ENCODE assay signal across 27 mouse cellular contexts in the genomic region with DNA sequence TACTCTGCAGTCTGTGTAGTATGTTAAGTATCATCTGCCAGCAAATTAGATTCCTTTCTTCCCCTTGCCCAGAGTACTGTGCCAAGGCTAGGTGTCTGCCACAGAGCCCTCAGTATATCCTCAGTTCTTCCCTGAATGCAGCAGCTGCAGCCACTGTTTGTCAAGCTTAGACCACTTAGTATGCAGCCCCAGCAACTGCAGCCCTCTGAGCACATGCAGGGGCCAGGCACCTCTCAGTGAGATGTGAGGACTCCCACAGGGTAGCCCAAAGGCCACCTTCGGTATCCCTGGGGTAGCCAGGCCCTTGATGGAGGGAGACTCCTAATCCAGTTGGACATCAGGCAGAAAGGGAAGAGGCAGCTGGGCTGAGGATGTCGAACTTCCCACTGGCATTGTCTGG. TPM values are rescaled to one million over a fixed set of nuclear protein-coding genes. Genes with fewer than 3 reads are reported as not detected.
DNase-seq lines count a peak whose midpoint lies in the region; ATAC-seq and TF ChIP-seq lines count a peak whose summit lies in the region.
"Had no signal": no experiment of that assay in that cellular context is flagged by ENCODE, and none has a peak within 500 bp of the region (broad histone marks: within the 10 kb centered on the region; RNA-seq: fewer than 3 reads in every experiment).

No protein-coding gene starts in this region.

- no peak overlapping the region for H3K4me3 ChIP-seq in hindbrain, embryonic 13.5 days
- H3K4me3 ChIP-seq in hindbrain, embryonic 14.5 days (replicated peaks; ENCODE audit: low read length): no peak overlapping the region
- H3K4me3 ChIP-seq in midbrain, embryonic 12.5 days: no peak overlapping the region
- H3K4me3 ChIP-seq in midbrain, postnatal 0 days (ENCODE audit: low read depth, low read length): no peak overlapping the region
- H3K4me3 ChIP-seq: heart, embryonic 13.5 days; liver, embryonic 12.5 days; megakaryocyte, embryonic 14.5 days had no signal

- no peaks in the 10 kb centered on the region for H3K9me3 ChIP-seq in hindbrain, embryonic 13.5 days
- no peaks in the 10 kb centered on the region for H3K9me3 ChIP-seq in hindbrain, embryonic 14.5 days (ENCODE audit: control insufficient read depth, low read length)
- no peaks in the 10 kb centered on the region for H3K9me3 ChIP-seq in midbrain, embryonic 12.5 days
- no peaks in the 10 kb centered on the region for H3K9me3 ChIP-seq in midbrain, postnatal 0 days (ENCODE audit: low read length)
- H3K9me3 ChIP-seq: heart, embryonic 13.5 days; liver, embryonic 12.5 days had no signal

- H3K4me1 ChIP-seq in hindbrain, embryonic 13.5 days (replicated peaks): peaks cover 45% of the 10 kb centered on the region
- peaks cover 28% of the 10 kb centered on the region for H3K4me1 ChIP-seq in hindbrain, embryonic 14.5 days (replicated peaks; ENCODE audit: control insufficient read depth, insufficient read depth, low read length)
- peaks cover 20% of the 10 kb centered on the region for H3K4me1 ChIP-seq in midbrain, embryonic 12.5 days
- peaks cover 11% of the 10 kb centered on the region; the same call in 1 of the 2 replicates for H3K4me1 ChIP-seq in midbrain, postnatal 0 days (ENCODE audit: insufficient read depth, low read length)
- H3K4me1 ChIP-seq: heart, embryonic 13.5 days; liver, embryonic 12.5 days had no signal

- H3K27ac ChIP-seq in hindbrain, embryonic 13.5 days: peak overlapping the region; percentile 55; the same call in 1 of the 2 replicates
- H3K27ac ChIP-seq in hindbrain, embryonic 14.5 days: no peak overlapping the region
- H3K27ac ChIP-seq in midbrain, embryonic 12.5 days (replicated peaks): peak overlapping the region; percentile 61
- no peak overlapping the region for H3K27ac ChIP-seq in midbrain, postnatal 0 days (ENCODE audit: low read depth, low read length)
- H3K27ac ChIP-seq: heart, embryonic 13.5 days; kidney, postnatal 0 days; liver, embryonic 12.5 days had no signal

- no peak for DNase-seq in hindbrain, embryonic 14.5 days (ENCODE audit: low spot score)
- peak; percentile 55 for DNase-seq in brain, embryonic 14.5 days (ENCODE audit: low read depth)
- DNase-seq in midbrain, postnatal 0 days (ENCODE audit: low spot score): no peak
- no peak for DNase-seq in thymus, postnatal 25 days
- DNase-seq: adrenal gland, adult 2 months; adrenal gland, postnatal 36 days; B cell, adult 2 months; cerebellum, adult 8-10 months; cerebellum, postnatal 36 days; gastrocnemius, postnatal 10 days; heart, postnatal 10 days; kidney, adult 8-10 months; kidney, postnatal 4 days; left cerebral cortex, postnatal 4 days; liver, postnatal 0 days; lung, postnatal 4 days; retina, postnatal 1 day; right cerebral cortex, postnatal 14 days had no signal

- H3K4me2 ChIP-seq in hindbrain, embryonic 13.5 days: no peak overlapping the region
- no peak overlapping the region for H3K4me2 ChIP-seq in hindbrain, embryonic 14.5 days (replicated peaks)
- no peak overlapping the region for H3K4me2 ChIP-seq in midbrain, embryonic 12.5 days (replicated peaks)
- H3K4me2 ChIP-seq in midbrain, postnatal 0 days (ENCODE audit: low read depth, low read length, poor library complexity, severe bottlenecking): no peak overlapping the region
- H3K4me2 ChIP-seq: heart, embryonic 13.5 days; liver, embryonic 12.5 days had no signal

- 8% methylated on average over 2 of the region's 2 CpGs for WGBS in hindbrain, embryonic 13.5 days
- 4% methylated on average over 2 of the region's 2 CpGs for WGBS in hindbrain, embryonic 14.5 days
- WGBS in midbrain, embryonic 12.5 days: 0% methylated on average over 2 of the region's 2 CpGs
- 6% methylated on average over 2 of the region's 2 CpGs for WGBS in midbrain, postnatal 0 days

- H3K27me3 ChIP-seq in hindbrain, embryonic 13.5 days: peaks cover 40% of the 10 kb centered on the region
- peaks cover 9% of the 10 kb centered on the region for H3K27me3 ChIP-seq in hindbrain, embryonic 14.5 days (ENCODE audit: control insufficient read depth, insufficient read depth, low read length)
- H3K27me3 ChIP-seq in midbrain, embryonic 12.5 days: peaks cover 51% of the 10 kb centered on the region
- peaks cover 6% of the 10 kb centered on the region; the same call in 1 of the 2 replicates for H3K27me3 ChIP-seq in midbrain, postnatal 0 days (ENCODE audit: insufficient read depth, low read length)

- peaks cover 38% of the 10 kb centered on the region for H3K36me3 ChIP-seq in hindbrain, embryonic 13.5 days
- H3K36me3 ChIP-seq in hindbrain, embryonic 14.5 days (replicated peaks; ENCODE audit: control insufficient read depth, insufficient read depth): peaks cover 35% of the 10 kb centered on the region
- H3K36me3 ChIP-seq in midbrain, embryonic 12.5 days: peaks cover 17% of the 10 kb centered on the region
- H3K36me3 ChIP-seq in midbrain, postnatal 0 days (ENCODE audit: insufficient read depth, low read length): peaks cover 11% of the 10 kb centered on the region; the same call in 1 of the 2 replicates
- H3K36me3 ChIP-seq: heart, embryonic 13.5 days; liver, embryonic 12.5 days had no signal

- no peak for TF ChIP-seq CTCF in brain, embryonic 14.5 days (IDR thresholded peaks at IDR 0.05; ENCODE audit: borderline replicate concordance, extremely low read depth, insufficient read depth, insufficient read length)
- no peak for TF ChIP-seq CTCF in midbrain, postnatal 0 days (IDR thresholded peaks at IDR 0.05)

- H3K9ac ChIP-seq in hindbrain, embryonic 13.5 days: no peak overlapping the region
- no peak overlapping the region for H3K9ac ChIP-seq in hindbrain, embryonic 14.5 days
- no peak overlapping the region for H3K9ac ChIP-seq in midbrain, embryonic 12.5 days (replicated peaks)
- no peak overlapping the region for H3K9ac ChIP-seq in midbrain, postnatal 0 days (replicated peaks; ENCODE audit: low read length, poor library complexity, severe bottlenecking)
- H3K9ac ChIP-seq: heart, embryonic 13.5 days; liver, embryonic 12.5 days; liver, postnatal 0 days had no signal

- no peak for TF ChIP-seq POLR2A in brain, embryonic 14.5 days (IDR thresholded peaks at IDR 0.05; ENCODE audit: borderline replicate concordance, extremely low read depth, insufficient read depth, insufficient read length, poor library complexity, severe bottlenecking)

- ATAC-seq in hindbrain, embryonic 13.5 days (ENCODE audit: low FRiP score): no peak
- ATAC-seq in hindbrain, embryonic 14.5 days (ENCODE audit: low FRiP score): no peak
- ATAC-seq in midbrain, embryonic 12.5 days (ENCODE audit: low FRiP score, low read depth): peak; percentile 66
- peak; percentile 42; the same call in 1 of the 2 replicates for ATAC-seq in midbrain, postnatal 0 days (ENCODE audit: low FRiP score)
- ATAC-seq: intestine, embryonic 16.5 days; liver, embryonic 12.5 days; liver, postnatal 0 days had no signal

RNA-seq across cellular contexts. Expression of a gene that starts 14.5 kb away (rescaled TPM):
- polyA plus RNA-seq in hindbrain, embryonic 13.5 days (2015; fragmentation: Nextera tagmentation; extraction: Ambion mirVana): 14.8 and 15.4 TPM in 2 replicates
- 16.6 and 16.9 TPM in 2 replicates for polyA plus RNA-seq in hindbrain, embryonic 14.5 days (2014; fragmentation: Nextera tagmentation; extraction: Ambion mirVana)
- polyA plus RNA-seq in brain, embryonic 14.5 days (2012; rRNA removed): 25.2 and 28.4 TPM in 2 replicates
- polyA plus RNA-seq in midbrain, embryonic 12.5 days (2016; fragmentation: Nextera tagmentation; extraction: Ambion mirVana): 7.8 and 9.4 TPM in 2 replicates
- 19.7 and 25.1 TPM in 2 replicates for total RNA-seq in midbrain, postnatal 0 days (2014; rRNA removed)
- polyA plus RNA-seq in midbrain, postnatal 0 days (2015; fragmentation: Nextera tagmentation; extraction: Ambion mirVana): 6.8 and 7.8 TPM in 2 replicates
- total RNA-seq: hematopoietic stem cell, adult 5-6 weeks had no signal
- polyA plus RNA-seq: liver, postnatal 0 days; thymus, postnatal 0 days had no signal

Comparison
In these comparisons a context has a peak if more than half of its experiments do, and no peak if none do; other contexts are left out.
1. H3K27ac ChIP-seq: peak in hindbrain, embryonic 13.5 days (single experiment) and midbrain, embryonic 12.5 days (single experiment); none in hindbrain, embryonic 14.5 days (single experiment) and midbrain, postnatal 0 days (single experiment).
2. ATAC-seq: peak in midbrain, embryonic 12.5 days (single experiment) and midbrain, postnatal 0 days (single experiment); none in hindbrain, embryonic 13.5 days (single experiment) and hindbrain, embryonic 14.5 days (single experiment).